Mouse (Mus musculus): ENCODE measurements around the gene Epyc. TPM values are rescaled to one million over a fixed set of nuclear protein-coding genes. Genes with fewer than 3 reads are reported as not detected.

Gene Epyc
- 0.30 and 0.63 TPM in 2 replicates for polyA plus RNA-seq (2015; fragmentation: Nextera tagmentation; extraction: Ambion mirVana)

- H3K27me3 ChIP-seq: no peaks in the 10 kb centered on the region
- H3K27ac ChIP-seq: no peak within 1 kb of the TSS
- WGBS: 83% methylated on average over 2 of the region's 2 CpGs
These were observed at the start of gene Epyc for GRCm38 (mm10) chr10:97643768-97644167. TSS of gene Epyc (plus strand) at chr10:97644068.

GRCm38 (mm10) chr10:97595680-97596079, 48.2 kb upstream of the Epyc start:
- Histone ChIP-seq H3K4me2 (replicated peaks) (no peak overlapping the region), H3K36me3 (no peaks in the 10 kb centered on the region), H3K4me3 (replicated peaks) (no peak overlapping the region), H3K27ac (no peak overlapping the region), H3K27me3 (no peaks in the 10 kb centered on the region), H3K9me3 (no peaks in the 10 kb centered on the region), H3K9ac (replicated peaks) (no peak overlapping the region), H3K4me1 (replicated peaks) (no peaks in the 10 kb centered on the region)
- WGBS: 79% methylated on average over 1 of the region's 1 CpGs
- no peak for ATAC-seq

More at GRCm38 (mm10) chr10:97643768-97644167, at the start of gene Epyc:
- Histone ChIP-seq H3K9me3 (no peaks in the 10 kb centered on the region), H3K36me3 (no peaks in the 10 kb centered on the region), H3K4me2 (replicated peaks) (no peak within 1 kb of the TSS), H3K9ac (replicated peaks) (no peak within 1 kb of the TSS), H3K4me1 (replicated peaks) (no peaks in the 10 kb centered on the region), H3K4me3 (replicated peaks) (no peak within 1 kb of the TSS)
- no peak for ATAC-seq

DNA sequence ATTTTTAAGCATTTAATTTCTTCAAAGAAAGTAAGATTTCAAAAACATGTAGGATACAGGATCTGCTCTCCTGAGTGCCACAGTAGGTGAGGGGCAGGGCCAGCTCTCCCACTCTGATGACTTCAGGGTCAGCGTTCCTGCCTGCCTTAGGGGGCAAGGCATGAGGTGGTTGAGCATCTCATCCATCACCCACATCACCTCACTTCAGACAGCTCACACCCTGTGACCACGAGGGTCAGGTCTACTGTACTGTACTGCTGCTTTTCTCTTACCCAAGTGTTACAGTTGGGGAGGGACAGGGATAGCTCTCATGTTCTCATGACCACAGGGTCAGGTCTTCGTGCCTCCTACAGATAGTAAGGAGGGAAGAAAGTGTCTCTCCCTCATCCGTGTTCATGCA, 42.1 kb upstream of the Epyc start:
- H3K27me3 ChIP-seq: no peaks in the 10 kb centered on the region
- H3K9ac ChIP-seq (replicated peaks): no peak overlapping the region
- H3K4me3 ChIP-seq (replicated peaks): no peak overlapping the region
- 80% methylated on average over 4 of the region's 4 CpGs for WGBS
- no peaks in the 10 kb centered on the region for H3K4me1 ChIP-seq (replicated peaks)
- H3K4me2 ChIP-seq (replicated peaks): no peak overlapping the region
- no peaks in the 10 kb centered on the region for H3K36me3 ChIP-seq
- ATAC-seq: no peak
- H3K27ac ChIP-seq: no peak overlapping the region
- H3K9me3 ChIP-seq: no peaks in the 10 kb centered on the region

GRCm38 (mm10) chr10:97603256-97603655, 40.6 kb upstream of the Epyc start:
- no peak for ATAC-seq
- Histone ChIP-seq H3K27me3 (no peaks in the 10 kb centered on the region), H3K9me3 (no peaks in the 10 kb centered on the region), H3K4me1 (replicated peaks) (no peaks in the 10 kb centered on the region), H3K9ac (replicated peaks) (no peak overlapping the region), H3K4me3 (replicated peaks) (no peak overlapping the region), H3K36me3 (no peaks in the 10 kb centered on the region), H3K27ac (no peak overlapping the region), H3K4me2 (replicated peaks) (no peak overlapping the region)

DNA sequence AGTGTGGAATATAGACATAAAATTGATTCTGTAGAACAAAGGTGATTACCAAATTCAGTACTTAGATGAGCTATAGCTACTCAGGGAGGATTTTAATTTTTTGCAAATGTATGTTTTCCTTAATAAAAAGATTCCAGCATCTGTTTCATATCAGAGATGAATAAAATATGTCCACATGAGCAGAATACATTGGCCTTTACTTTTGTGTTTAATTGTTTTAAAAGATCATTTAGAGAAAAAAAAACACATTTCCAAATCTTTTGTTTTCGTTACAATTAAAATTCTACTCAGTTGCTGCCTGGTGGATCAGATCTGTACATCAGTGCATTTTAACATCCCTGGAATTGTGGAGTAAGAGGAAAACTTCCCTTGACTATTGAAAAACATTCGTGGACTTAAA, 37.3 kb upstream of the Epyc start, which contains the start of gene Kera:
Gene Kera, plus strand, starts transcription at position 301 of the 400 bp plus-strand sequence.
- no peak for ATAC-seq
- WGBS: 84% methylated on average over 2 of the region's 2 CpGs
- Histone ChIP-seq H3K9ac (replicated peaks) (no peak within 1 kb of the TSS), H3K27me3 (no peaks in the 10 kb centered on the region), H3K4me2 (replicated peaks) (no peak within 1 kb of the TSS), H3K9me3 (no peaks in the 10 kb centered on the region), H3K4me1 (replicated peaks) (no peaks in the 10 kb centered on the region), H3K36me3 (no peaks in the 10 kb centered on the region), H3K27ac (no peak within 1 kb of the TSS), H3K4me3 (replicated peaks) (no peak within 1 kb of the TSS)

- no peaks in the 10 kb centered on the region for H3K36me3 ChIP-seq
- H3K9me3 ChIP-seq: no peaks in the 10 kb centered on the region
- H3K27me3 ChIP-seq: no peaks in the 10 kb centered on the region
- H3K27ac ChIP-seq: no peak overlapping the region
- no peak for ATAC-seq
- no peak overlapping the region for H3K9ac ChIP-seq (replicated peaks)
- H3K4me1 ChIP-seq (replicated peaks): no peaks in the 10 kb centered on the region
- no peak overlapping the region for H3K4me3 ChIP-seq (replicated peaks)
- H3K4me2 ChIP-seq (replicated peaks): no peak overlapping the region
- WGBS: 86% methylated on average over 1 of the region's 1 CpGs
These were observed 21.5 kb upstream of the Epyc start for GRCm38 (mm10) chr10:97622328-97622727.

- Histone ChIP-seq H3K4me3 (replicated peaks) (no peak overlapping the region), H3K36me3 (no peaks in the 10 kb centered on the region), H3K27me3 (no peaks in the 10 kb centered on the region), H3K27ac (no peak overlapping the region), H3K9ac (replicated peaks) (no peak overlapping the region), H3K4me1 (replicated peaks) (no peaks in the 10 kb centered on the region), H3K4me2 (replicated peaks) (no peak overlapping the region), H3K9me3 (no peaks in the 10 kb centered on the region)
- ATAC-seq: no peak
- WGBS: 84% methylated on average over 2 of the region's 2 CpGs
These were observed 19.5 kb upstream of the Epyc start for GRCm38 (mm10) chr10:97624381-97624780.

- Histone ChIP-seq H3K27me3 (no peaks in the 10 kb centered on the region), H3K4me1 (replicated peaks) (no peaks in the 10 kb centered on the region), H3K9ac (replicated peaks) (no peak overlapping the region), H3K4me2 (replicated peaks) (no peak overlapping the region), H3K36me3 (no peaks in the 10 kb centered on the region), H3K27ac (no peak overlapping the region), H3K4me3 (replicated peaks) (no peak overlapping the region), H3K9me3 (no peaks in the 10 kb centered on the region)
- WGBS: 77% methylated on average over 4 of the region's 4 CpGs
- no peak for ATAC-seq
These were observed 18.8 kb upstream of the Epyc start for GRCm38 (mm10) chr10:97625116-97625515.

- WGBS: 89% methylated on average over 1 of the region's 1 CpGs
- Histone ChIP-seq H3K9ac (replicated peaks) (no peak overlapping the region), H3K4me1 (replicated peaks) (no peaks in the 10 kb centered on the region), H3K27me3 (no peaks in the 10 kb centered on the region), H3K9me3 (no peaks in the 10 kb centered on the region), H3K4me2 (replicated peaks) (no peak overlapping the region), H3K4me3 (replicated peaks) (no peak overlapping the region), H3K27ac (no peak overlapping the region), H3K36me3 (no peaks in the 10 kb centered on the region)
- ATAC-seq: no peak
These were observed 17.3 kb upstream of the Epyc start for GRCm38 (mm10) chr10:97626543-97626942.

- Histone ChIP-seq H3K9me3 (no peaks in the 10 kb centered on the region), H3K4me1 (replicated peaks) (no peaks in the 10 kb centered on the region), H3K36me3 (no peaks in the 10 kb centered on the region), H3K27me3 (no peaks in the 10 kb centered on the region), H3K4me3 (replicated peaks) (no peak overlapping the region), H3K4me2 (replicated peaks) (no peak overlapping the region), H3K27ac (no peak overlapping the region), H3K9ac (replicated peaks) (no peak overlapping the region)
- WGBS: 87% methylated on average over 3 of the region's 3 CpGs
- ATAC-seq: no peak
These were observed 12.8 kb upstream of the Epyc start for GRCm38 (mm10) chr10:97631061-97631460.

DNA sequence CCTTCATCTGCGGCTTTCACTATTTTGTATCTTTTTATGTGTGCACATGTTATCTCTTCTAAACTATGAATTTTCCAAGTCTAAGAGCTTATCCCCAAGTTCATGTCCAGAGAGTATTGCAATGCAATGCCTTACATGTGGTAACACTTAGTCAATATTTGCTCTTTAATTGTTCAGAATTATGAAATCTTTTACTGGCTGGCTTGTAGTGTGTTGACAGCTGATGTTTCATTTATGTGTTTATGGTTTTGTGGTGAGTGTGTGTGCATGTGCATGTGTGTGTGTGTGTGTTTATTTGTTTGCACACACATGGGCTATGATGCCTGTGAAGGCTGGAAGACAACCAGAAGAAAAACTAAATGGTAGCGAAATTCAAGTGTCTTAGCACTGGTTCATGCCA, 1.9 kb upstream of the Epyc start:
- no peak for ATAC-seq
- no peaks in the 10 kb centered on the region for H3K9me3 ChIP-seq
- WGBS: 92% methylated on average over 2 of the region's 2 CpGs
- no peak overlapping the region for H3K4me2 ChIP-seq (replicated peaks)
- no peak overlapping the region for H3K9ac ChIP-seq (replicated peaks)
- H3K4me1 ChIP-seq (replicated peaks): no peaks in the 10 kb centered on the region
- no peaks in the 10 kb centered on the region for H3K36me3 ChIP-seq
- H3K27me3 ChIP-seq: no peaks in the 10 kb centered on the region
- no peak overlapping the region for H3K27ac ChIP-seq
- no peak overlapping the region for H3K4me3 ChIP-seq (replicated peaks)

DNA sequence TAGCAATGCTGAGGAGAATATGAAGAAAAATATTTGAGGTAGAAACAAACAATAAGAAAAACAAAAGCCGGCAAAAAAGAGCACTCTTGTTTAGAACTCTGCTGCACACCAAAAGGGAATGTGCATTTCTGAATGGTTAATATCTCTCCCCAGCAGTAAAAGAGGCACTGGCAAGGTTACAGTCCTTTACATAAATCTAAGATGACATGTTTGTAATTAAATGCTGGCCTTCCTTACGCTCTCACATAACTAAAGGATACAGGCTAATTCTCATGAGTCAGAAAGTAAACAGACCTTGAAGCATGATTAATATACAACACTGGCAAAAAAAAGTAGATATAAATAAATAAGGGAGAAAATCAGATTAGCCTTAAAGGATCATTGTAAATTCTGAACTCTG, 6.5 kb downstream of the Epyc start:
- Histone ChIP-seq H3K4me2 (replicated peaks) (no peak overlapping the region), H3K9ac (replicated peaks) (no peak overlapping the region), H3K36me3 (no peaks in the 10 kb centered on the region), H3K4me1 (replicated peaks) (no peaks in the 10 kb centered on the region), H3K9me3 (no peaks in the 10 kb centered on the region), H3K4me3 (replicated peaks) (no peak overlapping the region), H3K27me3 (no peaks in the 10 kb centered on the region), H3K27ac (no peak overlapping the region)
- ATAC-seq: no peak
- WGBS: 73% methylated on average over 2 of the region's 2 CpGs

- Histone ChIP-seq H3K27ac (no peak overlapping the region), H3K4me1 (replicated peaks) (no peaks in the 10 kb centered on the region), H3K36me3 (no peaks in the 10 kb centered on the region), H3K9me3 (no peaks in the 10 kb centered on the region), H3K4me2 (replicated peaks) (no peak overlapping the region), H3K27me3 (no peaks in the 10 kb centered on the region), H3K9ac (replicated peaks) (no peak overlapping the region), H3K4me3 (replicated peaks) (no peak overlapping the region)
- no peak for ATAC-seq
- WGBS: 87% methylated on average over 1 of the region's 1 CpGs
These were observed 15.6 kb downstream of the Epyc start for GRCm38 (mm10) chr10:97659489-97659888.

Data from midbrain, embryonic 13.5 days (tissue).